Mouse (Mus musculus) forebrain, embryonic 12.5 days (tissue): ENCODE data around the gene Shc1. TPM values are rescaled to one million over a fixed set of nuclear protein-coding genes. Genes with fewer than 3 reads are reported as not detected.

Experiments used
- ATAC-seq: fragments of 200-750 bp; cut with Nextera tagmentation; 2 replicates; pipeline ENCODE4 v1.8.0; 2017; ENCODE audit warnings: moderate TSS enrichment; ENCODE audit not compliant: low FRiP score
- H3K27ac ChIP-seq: fragments of 300-500 bp; sonication (generic); 2 replicates; pipeline ENCODE4 v1.5.1; 2016; ENCODE audit warnings: mild to moderate bottlenecking
- H3K27me3 ChIP-seq: fragments of 300-500 bp; sonication (generic); 2 replicates; pipeline ENCODE4 v1.6.1; 2016; ENCODE audit warnings: mild to moderate bottlenecking
- H3K36me3 ChIP-seq: fragments of 300-500 bp; sonication (generic); replicated peaks from 2 replicates; pipeline ENCODE4 v1.6.1; 2016; ENCODE audit warnings: mild to moderate bottlenecking
- H3K4me1 ChIP-seq: fragments of 300-500 bp; sonication (generic); 2 replicates; pipeline ENCODE4 v1.6.1; 2016
- H3K4me2 ChIP-seq: fragments of 300-500 bp; sonication (generic); 2 replicates; pipeline ENCODE4 v1.6.1; 2016; ENCODE audit warnings: mild to moderate bottlenecking, moderate library complexity
- H3K4me3 ChIP-seq: fragments of 300-500 bp; sonication (generic); replicated peaks from 2 replicates; pipeline ENCODE4 v1.5.1; 2016; ENCODE audit warnings: mild to moderate bottlenecking
- H3K9ac ChIP-seq: fragments of 300-500 bp; sonication (generic); 2 replicates; pipeline ENCODE4 v1.6.1; 2016; ENCODE audit warnings: mild to moderate bottlenecking
- H3K9me3 ChIP-seq: fragments of 300-500 bp; sonication (generic); 2 replicates; pipeline ENCODE4 v1.6.1; 2016
- WGBS: fragments of 180-500 bp; shearing (Covaris S2); methylation state at CpG from one replicate; pipeline ENCODE4 v1.1.7; 2016; 5-methylcytosine and 5-hydroxymethylcytosine counted together
- polyA plus RNA-seq: library from polyadenylated mRNA; unstranded; fragments of >200 nt; fragmentation: Nextera tagmentation; extraction: Ambion mirVana; gene quantifications from 2 replicates; pipeline ENCODE4 v1.2.1, GENCODE M21; 2016

Shc1 gene
- polyA plus RNA-seq, 1 experiment from 2014 or later, result 30.9 TPM

GRCm38 (mm10) chr3:89393605-89394004 lies 24.6 kb upstream of the Shc1 start:
- Histone ChIP-seq H3K4me2 (peak overlapping the region; percentile 97), H3K4me3 (peak overlapping the region; percentile 50), H3K9ac (peak overlapping the region; percentile 61), H3K27ac (peak overlapping the region; percentile 74), H3K27me3 (peaks cover 50% of the 10 kb centered on the region), H3K9me3 (no peaks in the 10 kb centered on the region), H3K4me1 (peaks cover 63% of the 10 kb centered on the region), H3K36me3 (no peaks in the 10 kb centered on the region)
- peak; percentile 95 for ATAC-seq
- WGBS, result under 1% methylated on average over 15 of the region's 15 CpGs

DNA sequence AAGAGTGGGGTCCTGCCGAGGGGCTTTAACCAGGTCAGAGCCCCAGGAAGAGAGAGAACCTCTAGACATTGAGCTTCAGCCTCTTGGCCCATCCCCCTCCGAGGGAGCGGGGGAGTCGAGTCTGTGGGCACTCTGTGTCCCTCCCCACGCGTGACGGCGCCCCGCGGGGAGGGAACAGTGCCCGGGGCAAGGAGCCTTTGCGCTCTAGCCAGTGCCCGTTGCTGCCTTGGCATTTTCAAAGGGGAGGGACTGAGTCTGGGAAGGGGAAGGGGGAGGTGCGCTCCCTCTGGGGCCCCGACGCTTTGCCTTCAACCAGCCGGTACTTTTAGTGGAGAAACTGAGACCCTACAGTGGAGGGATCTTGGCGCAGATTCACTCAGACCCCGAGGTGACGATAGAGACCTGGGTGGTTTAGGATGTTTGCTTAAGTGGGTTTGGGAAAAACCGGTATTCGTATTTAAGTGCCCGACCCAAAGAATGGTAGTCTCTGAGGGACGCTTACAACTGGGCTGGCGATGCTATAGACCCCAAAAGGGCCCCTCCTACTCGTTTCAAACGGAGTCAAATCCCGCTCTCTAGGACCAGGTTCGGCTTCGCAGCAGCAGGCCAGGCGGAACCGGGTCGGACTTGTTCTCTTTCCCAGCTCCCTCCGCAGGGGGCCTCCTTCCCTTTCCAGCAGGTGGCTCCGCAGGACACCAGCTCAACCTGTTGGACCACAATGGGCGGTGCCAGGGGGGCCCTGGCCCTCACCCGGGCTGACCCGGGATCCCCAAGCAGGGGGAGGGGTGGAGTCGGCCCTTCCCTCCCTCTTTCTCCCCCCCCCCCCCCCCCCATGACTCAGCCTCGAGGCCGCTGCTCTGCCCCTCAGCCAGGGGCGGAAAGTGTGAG lies 24.0 kb upstream of the Shc1 start, which contains the start of gene Zbtb7b:
TSS of gene Zbtb7b (minus strand) at position 771 of the 888 bp plus-strand sequence.
- peak within 1 kb of the TSS; percentile 61 for H3K9ac ChIP-seq
- peak within 1 kb of the TSS; percentile 97 for H3K4me2 ChIP-seq
- H3K27ac ChIP-seq, result peak within 1 kb of the TSS; percentile 74
- H3K9me3 ChIP-seq, result no peaks in the 10 kb centered on the region
- ATAC-seq, result peak; percentile 52
- under 1% methylated on average over 37 of the region's 42 CpGs for WGBS
- peak within 1 kb of the TSS; percentile 50 for H3K4me3 ChIP-seq
- H3K27me3 ChIP-seq, result peaks cover 50% of the 10 kb centered on the region
- peaks cover 63% of the 10 kb centered on the region for H3K4me1 ChIP-seq
- H3K36me3 ChIP-seq, result no peaks in the 10 kb centered on the region

DNA sequence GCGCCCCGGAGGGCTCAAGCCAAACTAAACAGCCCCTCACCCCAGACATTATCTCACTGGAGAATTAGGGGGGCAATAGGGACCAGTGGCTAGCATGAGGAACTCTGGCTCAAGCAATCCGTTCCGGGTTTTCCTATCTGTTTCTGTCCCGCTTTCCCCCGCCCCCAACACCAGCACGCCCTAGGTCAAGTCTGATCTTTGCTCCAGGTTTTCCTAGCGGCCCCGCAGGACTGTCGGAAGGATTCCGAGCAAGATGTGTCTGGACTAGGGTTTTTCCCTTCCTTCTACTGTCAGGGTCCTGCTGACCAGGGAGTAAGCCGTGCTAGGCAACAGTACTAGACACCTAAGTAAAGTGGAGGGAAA lies 23.4 kb upstream of the Shc1 start:
- WGBS, result under 1% methylated on average over 11 of the region's 12 CpGs
- Histone ChIP-seq H3K27me3 (peaks cover 44% of the 10 kb centered on the region), H3K4me3 (peak overlapping the region; percentile 50), H3K9ac (peak overlapping the region; percentile 61), H3K9me3 (no peaks in the 10 kb centered on the region), H3K36me3 (0 out of 2 replicates have a peak, but pooled peaks cover 4% of the 10 kb centered on the region), H3K4me1 (peaks cover 63% of the 10 kb centered on the region), H3K27ac (0 out of 2 replicates have a peak overlapping the region, but pooled peaks have one; percentile 74), H3K4me2 (peak overlapping the region; percentile 97)
- ATAC-seq, result 0 out of 2 replicates have a peak, but pooled peaks have one; percentile 0

DNA sequence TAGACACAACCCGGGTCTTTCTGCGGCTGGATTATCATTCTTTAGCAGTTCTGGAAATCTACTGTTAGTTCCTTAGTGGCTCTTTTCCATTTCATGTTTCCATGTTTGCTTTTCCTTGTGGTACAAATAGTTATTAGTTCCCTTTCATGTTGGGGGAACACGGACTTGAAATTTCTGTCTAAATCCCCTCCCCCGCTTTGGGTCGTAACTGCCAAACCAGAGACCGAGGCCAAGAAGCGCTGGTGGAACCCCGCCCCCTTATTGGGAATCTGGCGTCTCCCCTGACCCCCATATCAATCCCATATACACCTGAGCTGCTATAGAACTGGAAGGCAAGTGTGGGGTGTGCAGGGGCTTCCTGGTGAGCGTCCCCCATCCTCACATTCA lies 22.8 kb upstream of the Shc1 start:
- H3K27ac ChIP-seq, result no peak overlapping the region
- H3K27me3 ChIP-seq, result peaks cover 39% of the 10 kb centered on the region
- no peak for ATAC-seq
- 0 out of 2 replicates have a peak, but pooled peaks cover 4% of the 10 kb centered on the region for H3K36me3 ChIP-seq
- WGBS, result 2% methylated on average over 10 of the region's 10 CpGs
- H3K9ac ChIP-seq, result peak overlapping the region; percentile 61; the same call in 1 of the 2 replicates
- peak overlapping the region; percentile 50 for H3K4me3 ChIP-seq
- no peaks in the 10 kb centered on the region for H3K9me3 ChIP-seq
- peaks cover 60% of the 10 kb centered on the region for H3K4me1 ChIP-seq
- H3K4me2 ChIP-seq, result peak overlapping the region; percentile 97

GRCm38 (mm10) chr3:89395806-89396653 lies 22.2 kb upstream of the Shc1 start:
- under 1% methylated on average over 44 of the region's 44 CpGs for WGBS
- Histone ChIP-seq H3K4me3 (peak overlapping the region; percentile 50), H3K9me3 (no peaks in the 10 kb centered on the region), H3K9ac (peak overlapping the region; percentile 61), H3K36me3 (0 out of 2 replicates have a peak, but pooled peaks cover 4% of the 10 kb centered on the region), H3K27me3 (peaks cover 33% of the 10 kb centered on the region), H3K4me2 (peak overlapping the region; percentile 97), H3K4me1 (peaks cover 54% of the 10 kb centered on the region), H3K27ac (no peak overlapping the region)
- ATAC-seq, result no peak

DNA sequence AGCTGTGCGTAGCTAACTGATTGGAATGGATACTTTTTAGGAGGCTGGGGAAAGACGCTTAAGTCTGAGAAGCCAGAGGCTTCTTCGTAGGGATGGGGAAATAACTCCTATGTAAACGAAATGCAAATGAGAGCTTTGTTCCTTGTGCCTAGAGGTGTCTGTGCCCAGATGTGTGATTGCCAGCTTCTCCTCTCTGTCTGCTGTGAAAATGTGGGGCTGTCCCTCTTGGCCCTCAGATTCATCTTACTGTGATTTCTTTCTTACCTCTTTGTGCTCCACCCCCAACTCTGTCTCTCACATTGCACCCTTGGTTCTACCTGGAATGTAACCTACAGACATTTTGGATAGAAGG lies 21.6 kb upstream of the Shc1 start:
- H3K4me2 ChIP-seq, result peak overlapping the region; percentile 97
- peaks cover 10% of the 10 kb centered on the region for H3K36me3 ChIP-seq
- under 1% methylated on average over 4 of the region's 4 CpGs for WGBS
- H3K27me3 ChIP-seq, result peaks cover 30% of the 10 kb centered on the region
- H3K9ac ChIP-seq, result no peak overlapping the region
- peaks cover 49% of the 10 kb centered on the region for H3K4me1 ChIP-seq
- no peak for ATAC-seq
- H3K27ac ChIP-seq, result no peak overlapping the region
- no peaks in the 10 kb centered on the region for H3K9me3 ChIP-seq
- H3K4me3 ChIP-seq, result peak overlapping the region; percentile 50

DNA sequence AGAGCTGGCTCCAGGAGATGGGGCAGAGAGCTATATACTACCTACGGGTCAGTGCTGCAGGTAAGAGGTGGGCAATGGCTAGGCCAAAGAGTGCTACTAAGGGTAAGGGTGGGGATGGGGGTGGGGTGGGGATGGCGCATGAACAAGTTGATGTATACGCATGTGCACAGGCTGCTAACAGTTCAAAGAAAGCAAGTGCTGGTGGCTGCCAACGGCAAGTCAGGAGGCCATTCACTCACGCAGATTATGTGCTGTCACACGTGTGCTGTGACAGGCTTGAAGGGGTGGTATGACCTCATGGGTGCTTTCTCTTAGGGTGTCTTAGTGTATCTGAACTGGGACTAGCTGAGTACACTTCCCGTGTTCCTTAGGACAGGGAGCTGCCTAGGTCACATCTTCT lies 16.9 kb upstream of the Shc1 start:
- no peak overlapping the region for H3K4me3 ChIP-seq
- H3K36me3 ChIP-seq, result peaks cover 41% of the 10 kb centered on the region
- 86% methylated on average over 7 of the region's 7 CpGs for WGBS

DNA sequence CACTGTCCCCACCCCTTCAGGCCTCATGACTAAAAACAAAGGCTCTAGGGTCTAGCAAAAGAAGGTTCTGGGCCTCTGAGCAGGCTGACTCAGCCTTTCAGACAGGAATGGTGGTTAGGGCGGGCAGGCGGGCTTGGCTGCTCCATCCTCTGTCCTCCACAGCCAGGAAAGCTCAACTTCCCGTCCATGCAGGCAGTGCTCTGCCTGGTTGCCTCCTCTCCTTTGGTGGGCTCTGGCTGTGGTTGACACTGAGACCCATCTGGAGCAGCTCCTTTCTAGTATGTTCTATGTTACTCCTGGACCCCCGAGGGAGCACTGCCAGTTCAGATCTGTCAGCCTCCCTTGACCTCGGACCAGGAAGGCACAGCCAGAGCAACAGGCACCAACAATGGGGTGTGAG lies 15.6 kb upstream of the Shc1 start, which contains the start of gene Lenep:
TSS of gene Lenep (minus strand) at position 101 of the 400 bp plus-strand sequence.
- Histone ChIP-seq H3K9ac (no peak within 1 kb of the TSS), H3K4me2 (no peak within 1 kb of the TSS), H3K4me1 (no peaks in the 10 kb centered on the region), H3K27ac (no peak within 1 kb of the TSS), H3K36me3 (peaks cover 51% of the 10 kb centered on the region), H3K27me3 (no peaks in the 10 kb centered on the region), H3K9me3 (no peaks in the 10 kb centered on the region), H3K4me3 (no peak within 1 kb of the TSS)
- 80% methylated on average over 5 of the region's 5 CpGs for WGBS
- ATAC-seq, result no peak

More for the DNA sequence above, 16.9 kb upstream of the Shc1 start:
- Histone ChIP-seq H3K27me3 (no peaks in the 10 kb centered on the region), H3K9me3 (no peaks in the 10 kb centered on the region), H3K27ac (no peak overlapping the region), H3K4me2 (no peak overlapping the region), H3K9ac (no peak overlapping the region), H3K4me1 (peaks cover 6% of the 10 kb centered on the region)
- no peak for ATAC-seq

- Histone ChIP-seq H3K4me3 (no peak overlapping the region), H3K36me3 (peaks cover 43% of the 10 kb centered on the region), H3K27me3 (no peaks in the 10 kb centered on the region), H3K9ac (no peak overlapping the region), H3K4me2 (no peak overlapping the region), H3K4me1 (peaks cover 10% of the 10 kb centered on the region), H3K27ac (no peak overlapping the region), H3K9me3 (no peaks in the 10 kb centered on the region)
- ATAC-seq, result no peak
- WGBS, result 95% methylated on average over 6 of the region's 6 CpGs
These were observed 11.4 kb upstream of the Shc1 start for GRCm38 (mm10) chr3:89406887-89407286.

GRCm38 (mm10) chr3:89408448-89408847 lies 9.8 kb upstream of the Shc1 start:
- Histone ChIP-seq H3K9me3 (no peaks in the 10 kb centered on the region), H3K4me1 (peaks cover 10% of the 10 kb centered on the region), H3K9ac (no peak overlapping the region), H3K27me3 (no peaks in the 10 kb centered on the region), H3K27ac (no peak overlapping the region), H3K36me3 (peaks cover 28% of the 10 kb centered on the region), H3K4me2 (no peak overlapping the region), H3K4me3 (no peak overlapping the region)
- 63% methylated on average over 16 of the region's 16 CpGs for WGBS
- no peak for ATAC-seq

GRCm38 (mm10) chr3:89409701-89410100 lies 8.5 kb upstream of the Shc1 start:
- peaks cover 31% of the 10 kb centered on the region for H3K36me3 ChIP-seq
- H3K4me2 ChIP-seq, result no peak overlapping the region
- no peak overlapping the region for H3K9ac ChIP-seq
- H3K4me1 ChIP-seq, result peaks cover 10% of the 10 kb centered on the region
- 95% methylated on average over 3 of the region's 3 CpGs for WGBS
- H3K27ac ChIP-seq, result no peak overlapping the region
- ATAC-seq, result no peak
- H3K27me3 ChIP-seq, result no peaks in the 10 kb centered on the region
- H3K9me3 ChIP-seq, result no peaks in the 10 kb centered on the region
- no peak overlapping the region for H3K4me3 ChIP-seq

DNA sequence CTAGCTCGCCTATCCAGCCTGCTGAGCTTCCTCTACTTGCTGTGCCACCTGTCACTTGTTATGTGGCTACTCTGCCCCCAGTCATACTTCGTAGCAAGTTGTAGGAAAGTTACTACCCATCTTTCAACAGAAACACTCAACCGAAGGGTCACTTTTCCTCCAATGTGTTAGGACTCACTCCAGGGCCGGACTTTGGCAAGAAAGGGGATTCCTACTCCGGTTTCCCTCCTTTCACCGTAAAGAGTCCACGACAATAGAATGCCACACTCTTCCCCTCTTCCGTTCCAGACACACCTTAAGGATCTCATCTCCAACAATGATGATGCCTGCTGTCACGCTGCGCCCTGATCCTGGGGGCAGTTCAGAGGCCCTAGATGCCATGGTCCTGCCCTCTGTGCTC lies 7.4 kb upstream of the Shc1 start:
- peak overlapping the region; percentile 69 for H3K4me2 ChIP-seq
- H3K4me1 ChIP-seq, result peaks cover 10% of the 10 kb centered on the region
- no peak overlapping the region for H3K27ac ChIP-seq
- H3K4me3 ChIP-seq, result peak overlapping the region; percentile 54
- no peak for ATAC-seq
- H3K36me3 ChIP-seq, result peaks cover 37% of the 10 kb centered on the region
- peak overlapping the region; percentile 64 for H3K9ac ChIP-seq
- 81% methylated on average over 10 of the region's 10 CpGs for WGBS
- H3K27me3 ChIP-seq, result no peaks in the 10 kb centered on the region
- no peaks in the 10 kb centered on the region for H3K9me3 ChIP-seq
